Mouse (Mus musculus) left cerebral cortex, postnatal 4 days (tissue): ENCODE results near the gene Nabp2. TPM values are rescaled to one million over a fixed set of nuclear protein-coding genes. Genes with fewer than 3 reads are reported as not detected.

Experiments
- DNase-seq: peaks from one replicate; pipeline ENCODE4 v3.0.0-alpha.2; 2022
- intact Hi-C: fragments of 180-260 bp; cut with DNase I; formaldehyde crosslinking; loops from one replicate; pipeline ENCODE4 v1.15.1; 2025
- total RNA-seq, 2 experiments: library from RNA; stranded (reverse); gene quantifications; 2 replicates each; pipeline ENCODE4 v1.2.3; 2021

Nabp2 gene
- total RNA-seq: 10 to 100 TPM; 95.1 to 99.1 TPM

- DNase-seq: peak; percentile 98
- intact Hi-C loops: loop anchor here (5.0 kb wide), 1 partner anchor 46 kb away; the partner anchor contains the start of gene Smarcc2
Observed at GRCm38 (mm10) chr10:128411211-128412054, at the start of gene Nabp2, which contains the start of gene Rnf41. Gene Nabp2 (minus strand): TSS chr10:128411492. Gene Rnf41 (plus strand): TSS chr10:128411657.

GRCm38 (mm10) chr10:128460270-128460630 lies 49.0 kb upstream of the Nabp2 start:
- intact Hi-C loops: no loop called here

GRCm38 (mm10) chr10:128459409-128460269 lies 48.3 kb upstream of the Nabp2 start:
- peak; percentile 43 for DNase-seq
- intact Hi-C loops: loop anchor here (5.0 kb wide), 2 partner anchors 47 to 97 kb away; partner anchors contain the start of genes Nabp2 and Rnf41

More at GRCm38 (mm10) chr10:128460270-128460630, 49.0 kb upstream of the Nabp2 start:
- DNase-seq: no peak

- peak; percentile 88 for DNase-seq
- intact Hi-C loops: loop anchor here (5.0 kb wide), 2 partner anchors 47 to 97 kb away; partner anchors contain the start of genes Nabp2 and Rnf41
Observed at GRCm38 (mm10) chr10:128458719-128459408, 47.6 kb upstream of the Nabp2 start, which contains the start of gene Smarcc2. Gene Smarcc2 (plus strand): TSS chr10:128459248.

- intact Hi-C loops: loop anchor here (5.0 kb wide), 2 partner anchors 46 to 96 kb away; partner anchors contain the start of genes Nabp2 and Rnf41
Observed at GRCm38 (mm10) chr10:128458348-128458718, 47.0 kb upstream of the Nabp2 start.

GRCm38 (mm10) chr10:128457676-128458075 lies 46.4 kb upstream of the Nabp2 start:
- no peak for DNase-seq
- intact Hi-C loops: loop anchor here (5.0 kb wide), 2 partner anchors 45 to 95 kb away; partner anchors contain the start of genes Nabp2 and Rnf41

More at GRCm38 (mm10) chr10:128458348-128458718, 47.0 kb upstream of the Nabp2 start:
- peak; percentile 91 for DNase-seq

- DNase-seq: peak; percentile 70
- intact Hi-C loops: loop anchor here (5.0 kb wide), 2 partner anchors 43 to 93 kb away; partner anchors contain the start of genes Nabp2 and Rnf41
Observed at GRCm38 (mm10) chr10:128455280-128455679, 44.0 kb upstream of the Nabp2 start.

- no peak for DNase-seq
- intact Hi-C loops: no loop called here
Observed at GRCm38 (mm10) chr10:128454471-128454870, 43.2 kb upstream of the Nabp2 start.

- intact Hi-C loops: no loop called here
Observed at GRCm38 (mm10) chr10:128451014-128451413, 39.7 kb upstream of the Nabp2 start.

GRCm38 (mm10) chr10:128445407-128445806 lies 34.1 kb upstream of the Nabp2 start:
- intact Hi-C loops: no loop called here
- DNase-seq: no peak

More at GRCm38 (mm10) chr10:128451014-128451413, 39.7 kb upstream of the Nabp2 start:
- DNase-seq: no peak

GRCm38 (mm10) chr10:128444354-128444753 lies 33.1 kb upstream of the Nabp2 start:
- intact Hi-C loops: no loop called here
- no peak for DNase-seq

GRCm38 (mm10) chr10:128442718-128443117 lies 31.4 kb upstream of the Nabp2 start:
- no peak for DNase-seq
- intact Hi-C loops: no loop called here

GRCm38 (mm10) chr10:128441324-128442119 lies 30.2 kb upstream of the Nabp2 start:
- DNase-seq: no peak
- intact Hi-C loops: no loop called here

- DNase-seq: no peak
- intact Hi-C loops: no loop called here
Observed at GRCm38 (mm10) chr10:128440407-128440806, 29.1 kb upstream of the Nabp2 start.

GRCm38 (mm10) chr10:128438675-128439279 lies 27.5 kb upstream of the Nabp2 start:
- intact Hi-C loops: no loop called here
- DNase-seq: no peak

GRCm38 (mm10) chr10:128436376-128436775 lies 25.1 kb upstream of the Nabp2 start:
- DNase-seq: peak; percentile 57
- intact Hi-C loops: no loop called here

- DNase-seq: no peak
- intact Hi-C loops: no loop called here
Observed at GRCm38 (mm10) chr10:128435873-128436272, 24.6 kb upstream of the Nabp2 start.

- DNase-seq: peak; percentile 48
- intact Hi-C loops: no loop called here
Observed at GRCm38 (mm10) chr10:128435186-128435823, 24.0 kb upstream of the Nabp2 start.
